Mouse (Mus musculus): ENCODE measurements around the gene Ddx27. TPM values are rescaled to one million over a fixed set of nuclear protein-coding genes. Genes with fewer than 3 reads are reported as not detected.

Gene Ddx27
- total RNA-seq, 1 experiment, result 132 TPM

DNA sequence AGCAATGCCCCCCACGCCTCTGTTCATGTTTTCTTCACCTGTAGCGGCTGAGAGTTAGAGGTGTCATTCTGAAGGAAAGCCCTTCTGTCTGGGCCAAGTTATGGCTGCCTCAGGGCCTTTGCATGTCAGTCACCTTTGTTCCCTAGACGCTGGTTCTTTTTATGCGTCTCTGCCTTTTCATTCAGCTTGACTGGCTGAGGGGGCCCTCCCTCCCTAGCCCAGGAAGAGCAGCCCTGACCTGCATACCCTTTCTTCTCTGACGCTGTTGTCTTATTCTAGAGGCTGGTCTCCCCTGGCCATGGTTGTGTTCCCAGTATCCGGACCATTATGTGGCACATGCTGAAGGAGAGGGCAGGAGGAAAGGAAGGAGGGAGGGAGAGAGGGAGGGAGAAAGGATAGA is 66.1 kb downstream of the Ddx27 start:
- no peak overlapping the region for H3K4me3 ChIP-seq (ENCODE audit: insufficient read depth in 1 of 2, low read depth in 1 of 2, low read length in 2 of 2, poor library complexity in 1 of 2, severe bottlenecking in 1 of 2)
- in situ Hi-C loops (cut with MboI; ENCODE audit: low sequenced_read_pairs in 2 of 2, unreplicated experiment in 2 of 2), result no loop called here
- H3K4me1 ChIP-seq (ENCODE audit: control insufficient read depth in 2 of 2, insufficient read depth in 2 of 2, low read length in 2 of 2, poor library complexity in 1 of 2), result peaks cover 5 to 13% of the 10 kb centered on the region in 2 experiments; a peak in 3 of 4 replicates
- no peaks in the 10 kb centered on the region for H3K36me3 ChIP-seq (ENCODE audit: control insufficient read depth, insufficient read depth, low read length, poor library complexity, severe bottlenecking)
- no peak for DNase-seq (ENCODE audit: low read depth, low spot score)
- no peak for TF ChIP-seq ZNF384 (IDR thresholded peaks at IDR 0.05; ENCODE audit: low read depth, low read length)
- no peak for TF ChIP-seq CHD2 (IDR thresholded peaks at IDR 0.05; ENCODE audit: low read depth, low read length)
- TF ChIP-seq HCFC1 (IDR thresholded peaks at IDR 0.05; ENCODE audit: borderline replicate concordance, insufficient read depth, low read length), result no peak
- no peak for TF ChIP-seq MAFK (IDR thresholded peaks at IDR 0.05; ENCODE audit: insufficient read depth, low read depth, low read length)
- TF ChIP-seq ZC3H11A (IDR thresholded peaks at IDR 0.05; ENCODE audit: borderline replicate concordance, low read depth, low read length), result no peak
- no peaks in the 10 kb centered on the region for H3K9me3 ChIP-seq (ENCODE audit: control insufficient read depth, insufficient read depth, low read depth, low read length)
- no peak overlapping the region for H3K27ac ChIP-seq (ENCODE audit: insufficient read depth, low read depth, low read length, poor library complexity, severe bottlenecking)
- H3K9ac ChIP-seq (ENCODE audit: insufficient read depth, low read depth, low read length, poor library complexity, severe bottlenecking), result no peak overlapping the region

DNA sequence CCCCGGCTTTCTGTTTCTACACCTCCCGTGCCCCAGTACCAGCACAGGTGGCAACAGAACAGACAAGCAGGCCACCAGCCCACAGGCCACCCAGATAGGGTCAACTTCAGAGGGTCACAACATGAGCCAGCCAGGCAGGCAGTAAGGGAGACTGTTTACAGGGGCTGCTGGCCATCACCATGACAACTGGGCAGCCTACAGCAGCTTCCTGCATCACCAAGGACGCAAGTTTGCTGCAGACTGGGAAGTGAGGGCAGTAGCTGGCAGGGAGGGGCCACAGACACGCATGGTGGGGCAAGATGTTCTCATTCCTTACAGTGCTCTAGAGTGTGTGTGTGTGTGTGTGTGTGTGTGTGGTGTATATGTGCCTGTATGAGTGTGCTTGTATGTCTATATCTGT is 66.6 kb downstream of the Ddx27 start:
- no peaks in the 10 kb centered on the region for H3K9me3 ChIP-seq (ENCODE audit: control insufficient read depth, insufficient read depth, low read depth, low read length)
- no peak for DNase-seq (ENCODE audit: low read depth, low spot score)

More for the DNA sequence above, 66.6 kb downstream of the Ddx27 start:
- TF ChIP-seq ZNF384 (IDR thresholded peaks at IDR 0.05; ENCODE audit: low read depth, low read length) (no peak), ZC3H11A (IDR thresholded peaks at IDR 0.05; ENCODE audit: borderline replicate concordance, low read depth, low read length) (no peak), HCFC1 (IDR thresholded peaks at IDR 0.05; ENCODE audit: borderline replicate concordance, insufficient read depth, low read length) (no peak), MAFK (IDR thresholded peaks at IDR 0.05; ENCODE audit: insufficient read depth, low read depth, low read length) (no peak), CHD2 (IDR thresholded peaks at IDR 0.05; ENCODE audit: low read depth, low read length) (no peak)
- Histone ChIP-seq H3K9ac (ENCODE audit: insufficient read depth, low read depth, low read length, poor library complexity, severe bottlenecking) (no peak overlapping the region), H3K36me3 (ENCODE audit: control insufficient read depth, insufficient read depth, low read length, poor library complexity, severe bottlenecking) (no peaks in the 10 kb centered on the region), H3K27ac (ENCODE audit: insufficient read depth, low read depth, low read length, poor library complexity, severe bottlenecking) (no peak overlapping the region), H3K4me1 (ENCODE audit: control insufficient read depth in 2 of 2, insufficient read depth in 2 of 2, low read length in 2 of 2, poor library complexity in 1 of 2) (peaks cover 5 to 13% of the 10 kb centered on the region in 2 experiments; a peak in 3 of 4 replicates), H3K4me3 (ENCODE audit: insufficient read depth in 1 of 2, low read depth in 1 of 2, low read length in 2 of 2, poor library complexity in 1 of 2, severe bottlenecking in 1 of 2) (no peak overlapping the region)
- in situ Hi-C loops (cut with MboI; ENCODE audit: low sequenced_read_pairs in 2 of 2, unreplicated experiment in 2 of 2), result no loop called here

Other genes starting within 250 kb of the Ddx27 start
- gene Trp53rkb, start 222.7 kb upstream of the Ddx27 start, total RNA-seq (2012; rRNA removed), result 10.5 and 11.1 TPM in 2 replicates
- gene Arfgef2, start 209.6 kb upstream of the Ddx27 start, total RNA-seq (2012; rRNA removed), result 23.6 and 24.2 TPM in 2 replicates
- 90.8 and 140 TPM in 2 replicates for gene Cse1l, start 109.2 kb upstream of the Ddx27 start, total RNA-seq (2012; rRNA removed)
- 17.1 and 24.1 TPM in 2 replicates for gene Stau1, start 18.9 kb upstream of the Ddx27 start, total RNA-seq (2012; rRNA removed)
- 15.3 and 15.9 TPM in 2 replicates for gene Znfx1, start 47.8 kb downstream of the Ddx27 start, total RNA-seq (2012; rRNA removed)
- 1.3 and 4.0 TPM in 2 replicates for gene Kcnb1, start 175.0 kb downstream of the Ddx27 start, total RNA-seq (2012; rRNA removed)
- gene Ptgis, start 225.4 kb downstream of the Ddx27 start, total RNA-seq (2012; rRNA removed), result 16.1 and 23.8 TPM in 2 replicates

Measured in ES-E14 (cell line).